9 mouse cellular contexts compared by ENCODE assay signal in genomic region chr5:99973941-99974340, GRCm38 (mm10). TPM values are rescaled to one million over a fixed set of nuclear protein-coding genes. Genes with fewer than 3 reads are reported as not detected.
A peak's percentile ranks its signal among the peaks of the same experiment; 100 is the strongest.
DNase-seq lines count a peak whose midpoint lies in the region; ATAC-seq lines count a peak whose summit lies in the region.
"Had no signal": no experiment of that assay in that cellular context is flagged by ENCODE, and none has a peak within 500 bp of the region (broad histone marks: within the 10 kb centered on the region; RNA-seq: fewer than 3 reads in every experiment).

No protein-coding gene starts in this region.

- ATAC-seq in frontal cortex, adult (ENCODE audit: low TSS enrichment): peak; percentile 49
- no peak for ATAC-seq in hindbrain, embryonic 14.5 days (ENCODE audit: low FRiP score)
- no peak for ATAC-seq in stomach, embryonic 15.5 days (ENCODE audit: insufficient read depth, low FRiP score, low read depth)

- WGBS in hindbrain, embryonic 14.5 days: 14% methylated on average over 2 of the region's 2 CpGs
- WGBS in stomach, embryonic 15.5 days: 10% methylated on average over 2 of the region's 2 CpGs

- peaks cover 17% of the 10 kb centered on the region; the same call in 1 of the 2 replicates for H3K36me3 ChIP-seq in hindbrain, embryonic 14.5 days (replicated peaks; ENCODE audit: control insufficient read depth, insufficient read depth)
- H3K36me3 ChIP-seq in stomach, embryonic 15.5 days: 0 out of 2 replicates have a peak, but pooled peaks cover 5% of the 10 kb centered on the region

- H3K27me3 ChIP-seq in hindbrain, embryonic 14.5 days (ENCODE audit: control insufficient read depth, insufficient read depth, low read length): no peaks in the 10 kb centered on the region
- no peaks in the 10 kb centered on the region for H3K27me3 ChIP-seq in stomach, embryonic 15.5 days (replicated peaks)
- H3K27me3 ChIP-seq: limb, embryonic 15.5 days had no signal

- H3K4me2 ChIP-seq in hindbrain, embryonic 14.5 days (replicated peaks): peak overlapping the region; percentile 72
- H3K4me2 ChIP-seq in stomach, embryonic 15.5 days: peak overlapping the region; percentile 41

- H3K4me1 ChIP-seq in hindbrain, embryonic 14.5 days (replicated peaks; ENCODE audit: control insufficient read depth, insufficient read depth, low read length): peaks cover 37% of the 10 kb centered on the region
- 0 out of 2 replicates have a peak, but pooled peaks cover 3% of the 10 kb centered on the region for H3K4me1 ChIP-seq in stomach, embryonic 15.5 days

- DNase-seq in frontal cortex, postnatal 25 days (ENCODE audit: low spot score in 2 of 2): no peak
- DNase-seq in thymus, postnatal 0 days (ENCODE audit: low spot score): peak; percentile 42
- no peak for DNase-seq in thymus, postnatal 10 days (ENCODE audit: low spot score in 2 of 2)
- no peak for DNase-seq in hindbrain, embryonic 14.5 days (ENCODE audit: low spot score)
- no peak for DNase-seq in B cell, adult 2 months
- DNase-seq in urinary bladder, postnatal 10 days (ENCODE audit: low spot score): no peak

- no peak overlapping the region for H3K9ac ChIP-seq in hindbrain, embryonic 14.5 days
- no peak overlapping the region for H3K9ac ChIP-seq in stomach, embryonic 15.5 days
- H3K9ac ChIP-seq: limb, embryonic 15.5 days had no signal

- no peak overlapping the region for H3K4me3 ChIP-seq in hindbrain, embryonic 14.5 days (replicated peaks; ENCODE audit: low read length)
- no peak overlapping the region for H3K4me3 ChIP-seq in stomach, embryonic 15.5 days (replicated peaks)
- H3K4me3 ChIP-seq: limb, embryonic 15.5 days had no signal

- H3K27ac ChIP-seq in hindbrain, embryonic 14.5 days: no peak overlapping the region
- H3K27ac ChIP-seq in stomach, embryonic 15.5 days: no peak overlapping the region
- H3K27ac ChIP-seq: limb, embryonic 15.5 days had no signal

- H3K9me3 ChIP-seq in hindbrain, embryonic 14.5 days (ENCODE audit: control insufficient read depth, low read length): no peaks in the 10 kb centered on the region
- no peaks in the 10 kb centered on the region for H3K9me3 ChIP-seq in stomach, embryonic 15.5 days
- H3K9me3 ChIP-seq: limb, embryonic 15.5 days had no signal

RNA-seq across cellular contexts. Expression of gene Hnrnpd, which starts 4.8 kb away (rescaled TPM):
- polyA plus RNA-seq in thymus, postnatal 0 days (2015; fragmentation: Nextera tagmentation; extraction: Ambion mirVana): 120 and 167 TPM in 2 replicates
- 105 and 122 TPM in 2 replicates for polyA plus RNA-seq in hindbrain, embryonic 14.5 days (2014; fragmentation: Nextera tagmentation; extraction: Ambion mirVana)
- 178 and 194 TPM in 2 replicates for polyA plus RNA-seq in stomach, embryonic 15.5 days (2015; fragmentation: Nextera tagmentation; extraction: Ambion mirVana)

RNA-seq across cellular contexts. Expression of gene 4930524J08Rik, which starts 4.9 kb away (rescaled TPM):
- polyA plus RNA-seq in thymus, postnatal 0 days (2015; fragmentation: Nextera tagmentation; extraction: Ambion mirVana): 2.4 TPM in 2 replicates
- polyA plus RNA-seq in hindbrain, embryonic 14.5 days (2014; fragmentation: Nextera tagmentation; extraction: Ambion mirVana): 3.4 and 4.0 TPM in 2 replicates
- polyA plus RNA-seq in stomach, embryonic 15.5 days (2015; fragmentation: Nextera tagmentation; extraction: Ambion mirVana): 1.7 and 1.8 TPM in 2 replicates
